Mouse (Mus musculus) right cerebral cortex, postnatal 36 days (tissue): ENCODE measurements around the gene Rai14.

Source experiments
- DNase-seq, 2 experiments: peaks; one replicate each; pipeline ENCODE4 v3.0.0; 2022; ENCODE audit warnings: low spot score in 2 of 2, mixed read lengths in 1 of 2

Rai14 gene

GRCm38 (mm10) chr15:10648372-10649109, 65.9 kb downstream of the Rai14 start:
- no peak for DNase-seq

- no peak for DNase-seq
Measured at GRCm38 (mm10) chr15:10646297-10646696, 68.1 kb downstream of the Rai14 start.

GRCm38 (mm10) chr15:10645101-10645500, 69.3 kb downstream of the Rai14 start:
- DNase-seq = no peak

- DNase-seq = no peak
Measured at GRCm38 (mm10) chr15:10643819-10644218, 70.6 kb downstream of the Rai14 start.

- no peak for DNase-seq
Measured at GRCm38 (mm10) chr15:10643224-10643623, 71.2 kb downstream of the Rai14 start.

- no peak for DNase-seq
Measured at GRCm38 (mm10) chr15:10642419-10642818, 72.0 kb downstream of the Rai14 start.

- DNase-seq = no peak
Measured at GRCm38 (mm10) chr15:10640721-10641120, 73.7 kb downstream of the Rai14 start.

GRCm38 (mm10) chr15:10637251-10637793, 77.1 kb downstream of the Rai14 start:
- no peak for DNase-seq

- no peak for DNase-seq
Measured at GRCm38 (mm10) chr15:10636844-10637243, 77.6 kb downstream of the Rai14 start.

- DNase-seq = no peak
Measured at GRCm38 (mm10) chr15:10635121-10635520, 79.3 kb downstream of the Rai14 start.

GRCm38 (mm10) chr15:10634176-10634575, 80.2 kb downstream of the Rai14 start:
- no peak for DNase-seq

GRCm38 (mm10) chr15:10633381-10633780, 81.0 kb downstream of the Rai14 start:
- DNase-seq = no peak

- no peak for DNase-seq
Measured at GRCm38 (mm10) chr15:10632581-10632980, 81.8 kb downstream of the Rai14 start.

GRCm38 (mm10) chr15:10632060-10632459, 82.4 kb downstream of the Rai14 start:
- DNase-seq = no peak

- DNase-seq = no peak
Measured at GRCm38 (mm10) chr15:10631541-10631940, 82.9 kb downstream of the Rai14 start.

GRCm38 (mm10) chr15:10628980-10629346, 85.5 kb downstream of the Rai14 start:
- DNase-seq = no peak

- no peak for DNase-seq
Measured at GRCm38 (mm10) chr15:10628131-10628979, 86.1 kb downstream of the Rai14 start.

GRCm38 (mm10) chr15:10623571-10624227, 90.7 kb downstream of the Rai14 start:
- no peak for DNase-seq

- DNase-seq = peak in 1 of 2 experiments; percentile 60
Measured at GRCm38 (mm10) chr15:10621194-10621593, 93.2 kb downstream of the Rai14 start.

- DNase-seq = no peak
Measured at GRCm38 (mm10) chr15:10619678-10620077, 94.7 kb downstream of the Rai14 start.

- DNase-seq = no peak
Measured at GRCm38 (mm10) chr15:10618276-10618675, 96.1 kb downstream of the Rai14 start.

- no peak for DNase-seq
Measured at GRCm38 (mm10) chr15:10616001-10616400, 98.4 kb downstream of the Rai14 start.
